8 mouse cellular contexts compared by ENCODE assay signal in genomic region chr5:96905572-96906271, GRCm38 (mm10).
DNase-seq lines count a peak whose midpoint lies in the region; ATAC-seq and TF ChIP-seq lines count a peak whose summit lies in the region.

No protein-coding gene starts in this region.

- no peaks in the 10 kb centered on the region for H3K36me3 ChIP-seq in kidney, embryonic 15.5 days
- no peaks in the 10 kb centered on the region for H3K36me3 ChIP-seq in lung, embryonic 14.5 days (ENCODE audit: insufficient read depth)
- no peaks in the 10 kb centered on the region for H3K36me3 ChIP-seq in neural tube, embryonic 14.5 days (ENCODE audit: control insufficient read depth, insufficient read depth, low read length)

- DNase-seq in adrenal gland, adult 2 months, result peak; percentile 25
- DNase-seq in adrenal gland, adult 18-20 months (ENCODE audit: low spot score in 2 of 2), result no peak
- peak; percentile 72 for DNase-seq in brain, adult 2 months (ENCODE audit: low read depth, low spot score)
- DNase-seq in frontal cortex, postnatal 14 days (ENCODE audit: low spot score in 2 of 2), result peak; percentile 19 to 28
- DNase-seq in lung, embryonic 14.5 days, result peak; percentile 80
- DNase-seq in thymus, postnatal 36 days, result no peak

- ATAC-seq in kidney, embryonic 15.5 days (replicated peaks; ENCODE audit: low FRiP score), result no peak
- peak; percentile 71; the same call in 1 of the 2 replicates for ATAC-seq in lung, embryonic 14.5 days (ENCODE audit: insufficient read depth)
- peak; percentile 91 for ATAC-seq in neural tube, embryonic 14.5 days (ENCODE audit: low read depth)

- H3K27me3 ChIP-seq in kidney, embryonic 15.5 days, result no peaks in the 10 kb centered on the region
- H3K27me3 ChIP-seq in lung, embryonic 14.5 days (ENCODE audit: insufficient read depth, low read length), result no peaks in the 10 kb centered on the region
- no peaks in the 10 kb centered on the region for H3K27me3 ChIP-seq in neural tube, embryonic 14.5 days (ENCODE audit: control insufficient read depth, insufficient read depth, low read length)

- 41% methylated on average over 17 of the region's 17 CpGs for WGBS in kidney, embryonic 15.5 days
- 35% methylated on average over 17 of the region's 17 CpGs for WGBS in lung, embryonic 14.5 days
- WGBS in neural tube, embryonic 14.5 days, result 33% methylated on average over 17 of the region's 17 CpGs

- H3K9ac ChIP-seq in kidney, embryonic 15.5 days, result no peak overlapping the region
- no peak overlapping the region; the same call in 1 of the 2 replicates for H3K9ac ChIP-seq in lung, embryonic 14.5 days
- 0 out of 2 replicates have a peak overlapping the region, but pooled peaks have one; percentile 34 for H3K9ac ChIP-seq in neural tube, embryonic 14.5 days (replicated peaks; ENCODE audit: low read depth, low read length)

- TF ChIP-seq CTCF in lung, embryonic 14.5 days (IDR thresholded peaks at IDR 0.05; ENCODE audit: low read depth), result peak; percentile 26

- peak overlapping the region; percentile 42 for H3K4me2 ChIP-seq in kidney, embryonic 15.5 days
- peak overlapping the region; percentile 48 for H3K4me2 ChIP-seq in lung, embryonic 14.5 days
- H3K4me2 ChIP-seq in neural tube, embryonic 14.5 days (ENCODE audit: low read depth, low read length), result peak overlapping the region; percentile 20; the same call in 1 of the 2 replicates

- peaks cover 8% of the 10 kb centered on the region; the same call in 1 of the 2 replicates for H3K4me1 ChIP-seq in kidney, embryonic 15.5 days
- H3K4me1 ChIP-seq in lung, embryonic 14.5 days (ENCODE audit: insufficient read depth), result no peaks in the 10 kb centered on the region
- no peaks in the 10 kb centered on the region; the same call in 1 of the 2 replicates for H3K4me1 ChIP-seq in neural tube, embryonic 14.5 days (ENCODE audit: control insufficient read depth, insufficient read depth, low read length)

- H3K9me3 ChIP-seq in kidney, embryonic 15.5 days (replicated peaks), result no peaks in the 10 kb centered on the region
- H3K9me3 ChIP-seq in lung, embryonic 14.5 days (ENCODE audit: low read depth, low read length), result no peaks in the 10 kb centered on the region
- H3K9me3 ChIP-seq in neural tube, embryonic 14.5 days (ENCODE audit: control insufficient read depth, low read length), result no peaks in the 10 kb centered on the region

- H3K27ac ChIP-seq in kidney, embryonic 15.5 days, result no peak overlapping the region
- H3K27ac ChIP-seq in lung, embryonic 14.5 days (ENCODE audit: low read depth), result no peak overlapping the region
- H3K27ac ChIP-seq in neural tube, embryonic 14.5 days (ENCODE audit: low read depth, low read length), result no peak overlapping the region

- H3K4me3 ChIP-seq in kidney, embryonic 15.5 days (replicated peaks), result 0 out of 2 replicates have a peak overlapping the region, but pooled peaks have one; percentile 10
- H3K4me3 ChIP-seq in lung, embryonic 14.5 days (ENCODE audit: low read depth, low read length), result no peak overlapping the region; the same call in 1 of the 2 replicates
- no peak overlapping the region for H3K4me3 ChIP-seq in neural tube, embryonic 14.5 days (ENCODE audit: low read depth, low read length)

Comparison
In these comparisons a context has a peak if more than half of its experiments do, and no peak if none do; other contexts are left out.
1. DNase-seq: peak in adrenal gland, adult 2 months (single experiment), brain, adult 2 months (single experiment), frontal cortex, postnatal 14 days (2 of 2) and lung, embryonic 14.5 days (single experiment); none in adrenal gland, adult 18-20 months (0 of 2) and thymus, postnatal 36 days (0 of 2).
2. Peak in every context shown above with its lines, with median percentiles within 50 percentile points of each other: H3K4me2 ChIP-seq.